Mouse (Mus musculus) stomach, postnatal 0 days (tissue): ENCODE data around the gene Lrguk. TPM values are rescaled to one million over a fixed set of nuclear protein-coding genes. Genes with fewer than 3 reads are reported as not detected.

Source experiments
- ATAC-seq: fragments of 200-750 bp; cut with Nextera tagmentation; 2 replicates; pipeline ENCODE4 v1.8.0; 2017; ENCODE audit not compliant: low FRiP score, low TSS enrichment
- DNase-seq: peaks from one replicate; pipeline ENCODE4 v3.0.0-alpha.2; 2016; ENCODE audit warnings: low spot score
- H3K27ac ChIP-seq: fragments of 300-500 bp; sonication (generic); replicated peaks from 2 replicates; pipeline ENCODE4 v1.5.1; 2014; ENCODE audit warnings: mild to moderate bottlenecking, control low read depth
- H3K27me3 ChIP-seq: fragments of 300-500 bp; sonication (generic); 2 replicates; pipeline ENCODE4 v1.6.1; 2014; ENCODE audit warnings: low read length; ENCODE audit not compliant: control insufficient read depth, insufficient read depth
- H3K36me3 ChIP-seq: fragments of 300-500 bp; sonication (generic); 2 replicates; pipeline ENCODE4 v1.6.1; 2014; ENCODE audit warnings: low read length, mixed read lengths; ENCODE audit not compliant: control insufficient read depth, insufficient read depth
- H3K4me1 ChIP-seq: fragments of 300-500 bp; sonication (generic); replicated peaks from 2 replicates; pipeline ENCODE4 v1.6.1; 2014; ENCODE audit warnings: antibody characterized with exemption; ENCODE audit not compliant: control insufficient read depth, insufficient read depth
- H3K4me2 ChIP-seq: fragments of 300-500 bp; sonication (generic); replicated peaks from 2 replicates; pipeline ENCODE4 v1.6.1; 2014; ENCODE audit warnings: low read depth, mild to moderate bottlenecking, control low read depth, moderate library complexity
- H3K4me3 ChIP-seq: fragments of 300-500 bp; sonication (generic); 2 replicates; pipeline ENCODE4 v1.5.1; 2014; ENCODE audit warnings: low read depth, low read length, control low read depth
- H3K9ac ChIP-seq: fragments of 300-500 bp; sonication (generic); 2 replicates; pipeline ENCODE4 v1.6.1; 2014; ENCODE audit warnings: mild to moderate bottlenecking, low read length, control low read depth, mixed read lengths
- H3K9me3 ChIP-seq: fragments of 300-500 bp; sonication (generic); 2 replicates; pipeline ENCODE4 v1.6.1; 2016; ENCODE audit warnings: low read length; ENCODE audit not compliant: control insufficient read depth
- CTCF ChIP-seq: IDR thresholded peaks from 2 replicates; pipeline ENCODE4 v1.5.1; 2016; ENCODE audit warnings: antibody characterized with exemption, low read depth, mild to moderate bottlenecking, moderate library complexity
- EP300 ChIP-seq: optimal IDR thresholded peaks from 2 replicates; pipeline ENCODE3; 2016; ENCODE audit warnings: antibody characterized with exemption
- WGBS: fragments of 180-500 bp; shearing (Covaris S2); extraction: QIAGEN DNeasy Blood & Tissue Kit; methylation state at CpG from one replicate; pipeline ENCODE4 v1.1.7; 2014; 5-methylcytosine and 5-hydroxymethylcytosine counted together
- polyA plus RNA-seq: library from polyadenylated mRNA; unstranded; fragments of >200 nt; fragmentation: Nextera tagmentation; extraction: Ambion mirVana; gene quantifications from 2 replicates; pipeline ENCODE4 v1.2.1, GENCODE M21; 2015

Gene Lrguk
- polyA plus RNA-seq, 1 experiment from 2014 or later = 0.21 TPM

GRCm38 (mm10) chr6:33998590-33998989 is 30.7 kb upstream of the Lrguk start:
- Histone ChIP-seq H3K27ac (no peak overlapping the region), H3K4me3 (no peak overlapping the region), H3K4me1 (no peaks in the 10 kb centered on the region), H3K27me3 (no peaks in the 10 kb centered on the region), H3K9ac (no peak overlapping the region), H3K4me2 (no peak overlapping the region), H3K36me3 (no peaks in the 10 kb centered on the region), H3K9me3 (no peaks in the 10 kb centered on the region)
- 32% methylated on average over 4 of the region's 4 CpGs for WGBS
- DNase-seq = no peak
- ATAC-seq = no peak
- TF ChIP-seq CTCF (no peak), EP300 (no peak)

GRCm38 (mm10) chr6:33999530-33999929 is 29.7 kb upstream of the Lrguk start:
- no peak overlapping the region for H3K4me2 ChIP-seq
- DNase-seq (no peak), ATAC-seq (no peak)
- 45% methylated on average over 7 of the region's 7 CpGs for WGBS
- no peaks in the 10 kb centered on the region for H3K4me1 ChIP-seq
- no peak overlapping the region for H3K9ac ChIP-seq
- no peak overlapping the region for H3K4me3 ChIP-seq
- no peaks in the 10 kb centered on the region for H3K36me3 ChIP-seq
- H3K9me3 ChIP-seq = no peaks in the 10 kb centered on the region
- no peak for TF ChIP-seq EP300
- no peak for TF ChIP-seq CTCF
- H3K27me3 ChIP-seq = no peaks in the 10 kb centered on the region
- no peak overlapping the region for H3K27ac ChIP-seq

GRCm38 (mm10) chr6:34000644-34001043 is 28.6 kb upstream of the Lrguk start:
- ATAC-seq = no peak
- no peak overlapping the region for H3K4me2 ChIP-seq
- no peak for DNase-seq
- H3K9ac ChIP-seq = no peak overlapping the region
- 85% methylated on average over 7 of the region's 7 CpGs for WGBS
- no peak overlapping the region for H3K4me3 ChIP-seq
- TF ChIP-seq EP300 (no peak), CTCF (no peak)
- no peaks in the 10 kb centered on the region for H3K36me3 ChIP-seq
- H3K9me3 ChIP-seq = no peaks in the 10 kb centered on the region
- no peaks in the 10 kb centered on the region for H3K27me3 ChIP-seq
- H3K4me1 ChIP-seq = no peaks in the 10 kb centered on the region
- no peak overlapping the region for H3K27ac ChIP-seq

- H3K9ac ChIP-seq = no peak overlapping the region
- no peaks in the 10 kb centered on the region for H3K4me1 ChIP-seq
- TF ChIP-seq CTCF (no peak), EP300 (no peak)
- no peak for ATAC-seq
- H3K9me3 ChIP-seq = no peaks in the 10 kb centered on the region
- no peaks in the 10 kb centered on the region for H3K27me3 ChIP-seq
- DNase-seq = no peak
- no peak overlapping the region for H3K4me2 ChIP-seq
- H3K36me3 ChIP-seq = no peaks in the 10 kb centered on the region
- 35% methylated on average over 1 of the region's 1 CpGs for WGBS
- no peak overlapping the region for H3K4me3 ChIP-seq
- H3K27ac ChIP-seq = no peak overlapping the region
Measured at GRCm38 (mm10) chr6:34003033-34003432, 26.2 kb upstream of the Lrguk start.

- Histone ChIP-seq H3K27me3 (no peaks in the 10 kb centered on the region), H3K9me3 (no peaks in the 10 kb centered on the region), H3K36me3 (no peaks in the 10 kb centered on the region), H3K9ac (no peak overlapping the region), H3K4me3 (no peak overlapping the region), H3K4me2 (no peak overlapping the region), H3K4me1 (no peaks in the 10 kb centered on the region), H3K27ac (no peak overlapping the region)
- ATAC-seq (no peak), DNase-seq (no peak)
- 65% methylated on average over 6 of the region's 6 CpGs for WGBS
- TF ChIP-seq EP300 (no peak), CTCF (no peak)
Measured at GRCm38 (mm10) chr6:34013469-34013868, 15.8 kb upstream of the Lrguk start.

- no peak for TF ChIP-seq CTCF
- no peak for TF ChIP-seq EP300
- WGBS = 1% methylated on average over 4 of the region's 4 CpGs
- peak overlapping the region; percentile 95 for H3K4me2 ChIP-seq
- peak overlapping the region; percentile 65 for H3K9ac ChIP-seq
- H3K4me3 ChIP-seq = peak overlapping the region; percentile 61
- H3K27me3 ChIP-seq = no peaks in the 10 kb centered on the region
- no peak for DNase-seq
- no peaks in the 10 kb centered on the region for H3K4me1 ChIP-seq
- H3K9me3 ChIP-seq = no peaks in the 10 kb centered on the region
- ATAC-seq = peak; percentile 47
- H3K36me3 ChIP-seq = no peaks in the 10 kb centered on the region
- H3K27ac ChIP-seq = no peak overlapping the region
Measured at GRCm38 (mm10) chr6:34029746-34030027, 439 bp downstream of the Lrguk start.

- H3K27me3 ChIP-seq = no peaks in the 10 kb centered on the region
- H3K9ac ChIP-seq = no peak overlapping the region
- H3K4me1 ChIP-seq = no peaks in the 10 kb centered on the region
- no peak overlapping the region for H3K4me3 ChIP-seq
- TF ChIP-seq EP300 (no peak), CTCF (no peak)
- DNase-seq (no peak), ATAC-seq (peak; percentile 51; the same call in 1 of the 2 replicates)
- WGBS = 35% methylated on average over 3 of the region's 3 CpGs
- H3K27ac ChIP-seq = no peak overlapping the region
- H3K9me3 ChIP-seq = no peaks in the 10 kb centered on the region
- no peak overlapping the region for H3K4me2 ChIP-seq
- H3K36me3 ChIP-seq = no peaks in the 10 kb centered on the region
Measured at GRCm38 (mm10) chr6:34034096-34034495, 4.8 kb downstream of the Lrguk start.
